Mouse (Mus musculus) limb, embryonic 15.5 days (tissue): ENCODE measurements at regions not wholly inside any gene's neighbourhood (a gene's known extent, or its start where the extent isn't known, plus 50 kb on each side); places are given as distances from the start of the nearest gene placed in this dataset.

ENCODE experiments used
- ATAC-seq: fragments of 200-750 bp; cut with Nextera tagmentation; 2 replicates; pipeline ENCODE4 v1.8.0; 2017; ENCODE audit warnings: low read depth, moderate TSS enrichment; ENCODE audit not compliant: insufficient number of reproducible peaks, low FRiP score, low TSS enrichment
- H3K27ac ChIP-seq: fragments of 300-500 bp; sonication (generic); 2 replicates; pipeline ENCODE4 v1.5.1; 2015; ENCODE audit warnings: moderate library complexity, mild to moderate bottlenecking, inconsistent platforms
- H3K27me3 ChIP-seq: fragments of 300-500 bp; sonication (generic); 2 replicates; pipeline ENCODE4 v1.6.1; 2015; ENCODE audit warnings: inconsistent platforms
- H3K36me3 ChIP-seq: fragments of 300-500 bp; sonication (generic); 2 replicates; pipeline ENCODE4 v1.6.1; 2015; ENCODE audit warnings: inconsistent platforms
- H3K4me1 ChIP-seq: fragments of 300-500 bp; sonication (generic); 2 replicates; pipeline ENCODE4 v1.6.1; 2015; ENCODE audit warnings: inconsistent platforms
- H3K4me2 ChIP-seq: fragments of 300-500 bp; sonication (generic); 2 replicates; pipeline ENCODE4 v1.6.1; 2015; ENCODE audit warnings: mild to moderate bottlenecking, inconsistent platforms
- H3K4me3 ChIP-seq: fragments of 300-500 bp; sonication (generic); 2 replicates; pipeline ENCODE4 v1.5.1; 2015; ENCODE audit warnings: mild to moderate bottlenecking, inconsistent platforms
- H3K9ac ChIP-seq: fragments of 300-500 bp; sonication (generic); 2 replicates; pipeline ENCODE4 v1.6.1; 2015; ENCODE audit warnings: inconsistent platforms
- H3K9me3 ChIP-seq: fragments of 300-500 bp; sonication (generic); 2 replicates; pipeline ENCODE4 v1.6.1; 2016; ENCODE audit warnings: inconsistent platforms
- WGBS: fragments of 180-500 bp; shearing (Covaris S2); methylation state at CpG from one replicate; pipeline ENCODE4 v1.1.7; 2015; 5-methylcytosine and 5-hydroxymethylcytosine counted together

GRCm38 (mm10) chr19:54360660-54361059, 316.7 kb downstream of the Adra2a start:
- Histone ChIP-seq H3K9me3 (no peaks in the 10 kb centered on the region), H3K36me3 (no peaks in the 10 kb centered on the region), H3K4me1 (no peaks in the 10 kb centered on the region), H3K4me3 (no peak overlapping the region), H3K9ac (no peak overlapping the region), H3K4me2 (no peak overlapping the region), H3K27ac (no peak overlapping the region), H3K27me3 (no peaks in the 10 kb centered on the region)
- no peak for ATAC-seq
- WGBS = 86% methylated on average over 3 of the region's 3 CpGs

- Histone ChIP-seq H3K4me1 (no peaks in the 10 kb centered on the region), H3K4me2 (no peak overlapping the region), H3K27ac (no peak overlapping the region), H3K9ac (no peak overlapping the region), H3K4me3 (no peak overlapping the region), H3K27me3 (no peaks in the 10 kb centered on the region), H3K9me3 (no peaks in the 10 kb centered on the region), H3K36me3 (no peaks in the 10 kb centered on the region)
- ATAC-seq = no peak
Observed at GRCm38 (mm10) chr19:54385101-54385500, 341.1 kb downstream of the Adra2a start.

- ATAC-seq = no peak
- Histone ChIP-seq H3K27me3 (no peaks in the 10 kb centered on the region), H3K9me3 (no peaks in the 10 kb centered on the region), H3K27ac (no peak overlapping the region), H3K4me2 (no peak overlapping the region), H3K36me3 (no peaks in the 10 kb centered on the region), H3K4me1 (no peaks in the 10 kb centered on the region), H3K9ac (no peak overlapping the region), H3K4me3 (no peak overlapping the region)
- 38% methylated on average over 6 of the region's 6 CpGs for WGBS
Observed at GRCm38 (mm10) chr19:54391406-54391805, 347.5 kb downstream of the Adra2a start.

- Histone ChIP-seq H3K9me3 (no peaks in the 10 kb centered on the region), H3K4me2 (no peak overlapping the region), H3K27me3 (no peaks in the 10 kb centered on the region), H3K27ac (no peak overlapping the region), H3K9ac (no peak overlapping the region), H3K36me3 (no peaks in the 10 kb centered on the region), H3K4me3 (no peak overlapping the region), H3K4me1 (no peaks in the 10 kb centered on the region)
- WGBS = 41% methylated on average over 7 of the region's 7 CpGs
- ATAC-seq = no peak
Observed at GRCm38 (mm10) chr19:54399651-54400050, 355.7 kb downstream of the Adra2a start.

GRCm38 (mm10) chr19:54407904-54408303, 364.0 kb downstream of the Adra2a start:
- ATAC-seq = no peak
- Histone ChIP-seq H3K27ac (no peak overlapping the region), H3K9me3 (no peaks in the 10 kb centered on the region), H3K4me2 (no peak overlapping the region), H3K36me3 (no peaks in the 10 kb centered on the region), H3K9ac (no peak overlapping the region), H3K4me1 (no peaks in the 10 kb centered on the region), H3K4me3 (no peak overlapping the region), H3K27me3 (no peaks in the 10 kb centered on the region)
- 64% methylated on average over 4 of the region's 4 CpGs for WGBS

- Histone ChIP-seq H3K4me1 (no peaks in the 10 kb centered on the region), H3K4me2 (no peak overlapping the region), H3K4me3 (no peak overlapping the region), H3K9me3 (peaks cover 3% of the 10 kb centered on the region; the same call in 1 of the 2 replicates), H3K9ac (no peak overlapping the region), H3K27ac (no peak overlapping the region), H3K27me3 (no peaks in the 10 kb centered on the region), H3K36me3 (no peaks in the 10 kb centered on the region)
- no peak for ATAC-seq
- WGBS = 17% methylated on average over 2 of the region's 2 CpGs
Observed at GRCm38 (mm10) chr19:54429062-54429461, 385.1 kb downstream of the Adra2a start.

- ATAC-seq = no peak
- Histone ChIP-seq H3K9me3 (no peaks in the 10 kb centered on the region), H3K36me3 (no peaks in the 10 kb centered on the region), H3K9ac (no peak overlapping the region), H3K4me2 (no peak overlapping the region), H3K27me3 (no peaks in the 10 kb centered on the region), H3K4me1 (no peaks in the 10 kb centered on the region), H3K4me3 (no peak overlapping the region), H3K27ac (no peak overlapping the region)
- 38% methylated on average over 2 of the region's 2 CpGs for WGBS
Observed at GRCm38 (mm10) chr19:54440713-54441112, 396.8 kb downstream of the Adra2a start.

- 57% methylated on average over 2 of the region's 2 CpGs for WGBS
- Histone ChIP-seq H3K4me3 (no peak overlapping the region), H3K36me3 (no peaks in the 10 kb centered on the region), H3K27ac (no peak overlapping the region), H3K9ac (no peak overlapping the region), H3K4me1 (no peaks in the 10 kb centered on the region), H3K9me3 (no peaks in the 10 kb centered on the region), H3K4me2 (no peak overlapping the region), H3K27me3 (no peaks in the 10 kb centered on the region)
- ATAC-seq = no peak
Observed at GRCm38 (mm10) chr19:54460426-54461170, 416.6 kb downstream of the Adra2a start.

GRCm38 (mm10) chr19:54462480-54462879, 418.5 kb downstream of the Adra2a start:
- H3K36me3 ChIP-seq = no peaks in the 10 kb centered on the region
- H3K9me3 ChIP-seq = no peaks in the 10 kb centered on the region
- H3K9ac ChIP-seq = no peak overlapping the region
- H3K27ac ChIP-seq = no peak overlapping the region
- H3K4me1 ChIP-seq = no peaks in the 10 kb centered on the region
- no peaks in the 10 kb centered on the region for H3K27me3 ChIP-seq
- 84% methylated on average over 2 of the region's 2 CpGs for WGBS
- ATAC-seq = no peak
- no peak overlapping the region for H3K4me3 ChIP-seq
- H3K4me2 ChIP-seq = no peak overlapping the region

GRCm38 (mm10) chr19:54470034-54470433, 426.1 kb downstream of the Adra2a start:
- no peaks in the 10 kb centered on the region for H3K4me1 ChIP-seq
- ATAC-seq = no peak
- no peaks in the 10 kb centered on the region for H3K36me3 ChIP-seq
- H3K9me3 ChIP-seq = no peaks in the 10 kb centered on the region
- no peak overlapping the region for H3K9ac ChIP-seq
- H3K27ac ChIP-seq = no peak overlapping the region
- no peaks in the 10 kb centered on the region for H3K27me3 ChIP-seq
- WGBS = 66% methylated on average over 5 of the region's 5 CpGs
- no peak overlapping the region for H3K4me2 ChIP-seq
- no peak overlapping the region for H3K4me3 ChIP-seq

- 66% methylated on average over 3 of the region's 3 CpGs for WGBS
- H3K27me3 ChIP-seq = no peaks in the 10 kb centered on the region
- no peak for ATAC-seq
Observed at GRCm38 (mm10) chr19:54498066-54498465, 454.1 kb downstream of the Adra2a start.

GRCm38 (mm10) chr19:54533858-54534257, 489.9 kb downstream of the Adra2a start:
- no peaks in the 10 kb centered on the region for H3K27me3 ChIP-seq
- no peak overlapping the region for H3K27ac ChIP-seq
- no peaks in the 10 kb centered on the region for H3K36me3 ChIP-seq
- no peaks in the 10 kb centered on the region for H3K4me1 ChIP-seq
- no peak overlapping the region for H3K9ac ChIP-seq
- H3K4me2 ChIP-seq = no peak overlapping the region
- no peak for ATAC-seq
- H3K9me3 ChIP-seq = no peaks in the 10 kb centered on the region
- no peak overlapping the region for H3K4me3 ChIP-seq

More at GRCm38 (mm10) chr19:54498066-54498465, 454.1 kb downstream of the Adra2a start:
- Histone ChIP-seq H3K27ac (no peak overlapping the region), H3K4me2 (no peak overlapping the region), H3K36me3 (no peaks in the 10 kb centered on the region), H3K4me3 (no peak overlapping the region), H3K4me1 (no peaks in the 10 kb centered on the region), H3K9ac (no peak overlapping the region), H3K9me3 (no peaks in the 10 kb centered on the region)

GRCm38 (mm10) chr19:54555351-54555750, 511.4 kb downstream of the Adra2a start:
- Histone ChIP-seq H3K4me3 (no peak overlapping the region), H3K4me1 (no peaks in the 10 kb centered on the region), H3K36me3 (no peaks in the 10 kb centered on the region), H3K9me3 (no peaks in the 10 kb centered on the region), H3K9ac (no peak overlapping the region), H3K27ac (no peak overlapping the region), H3K27me3 (no peaks in the 10 kb centered on the region), H3K4me2 (no peak overlapping the region)
- no peak for ATAC-seq
- WGBS = 57% methylated on average over 3 of the region's 3 CpGs
